Mouse (Mus musculus) monocyte, adult 59 days (primary cell): Measurements from ENCODE around the gene Scgb3a1. TPM values are rescaled to one million over a fixed set of nuclear protein-coding genes. Genes with fewer than 3 reads are reported as not detected.

Experiments
- total RNA-seq, 2 experiments: library from RNA; stranded (reverse); gene quantifications; one replicate each; pipeline ENCODE4 v1.2.4; 2023

Gene Scgb3a1
- total RNA-seq, result not detected

DNA sequence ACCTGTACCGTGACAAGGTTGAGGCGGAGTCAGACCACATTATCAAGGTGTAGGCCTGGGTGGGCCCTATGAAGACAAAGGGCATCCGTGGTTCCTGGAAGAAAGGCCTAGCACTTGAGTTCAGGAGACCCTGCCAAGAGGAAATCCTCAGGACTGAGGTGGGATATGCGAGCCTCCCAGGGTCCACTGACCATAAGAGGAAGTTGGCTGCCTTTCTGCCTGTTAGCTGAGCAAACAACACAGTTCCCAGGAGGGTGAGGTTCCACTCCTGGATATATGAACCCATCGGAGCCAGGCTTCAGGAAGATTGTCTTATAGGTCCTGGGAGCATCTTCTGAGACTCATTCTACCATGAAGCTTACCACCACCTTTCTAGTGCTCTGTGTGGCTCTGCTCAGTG, at the start of gene Scgb3a1:
Gene Scgb3a1, plus strand, starts transcription at position 301 of the 400 bp plus-strand sequence.

GRCm38 (mm10) chr11:49712555-49713335, 49.3 kb downstream of the Scgb3a1 start, which contains the start of gene Cnot6:
Gene Cnot6, minus strand, starts transcription at chr11:49712723.

Other genes starting within 250 kb of the Scgb3a1 start
- not detected for gene Olfr1389, start 240.5 kb upstream of the Scgb3a1 start, total RNA-seq
- gene Olfr1388, start 227.0 kb upstream of the Scgb3a1 start, total RNA-seq, result under 1 TPM; 0.15 to 0.42 TPM
- gene Olfr1387, start 208.3 kb upstream of the Scgb3a1 start, total RNA-seq, result not detected
- gene Olfr1386, start 198.6 kb upstream of the Scgb3a1 start, total RNA-seq, result not detected
- not detected for gene Olfr1385, start 174.5 kb upstream of the Scgb3a1 start, total RNA-seq
- gene Olfr1384, start 156.9 kb upstream of the Scgb3a1 start, total RNA-seq, result not detected
- not detected for gene Olfr1383, start 144.0 kb upstream of the Scgb3a1 start, total RNA-seq
- not detected for gene Olfr1382, start 135.4 kb upstream of the Scgb3a1 start, total RNA-seq
- not detected for gene Olfr1381, start 120.2 kb upstream of the Scgb3a1 start, total RNA-seq
- not detected for gene Olfr1380, start 106.7 kb upstream of the Scgb3a1 start, total RNA-seq
- gene Flt4, start 54.3 kb upstream of the Scgb3a1 start, total RNA-seq, result not detected
- 10 to 100 TPM; 45.7 to 49.1 TPM for gene Cnot6, start 49.1 kb downstream of the Scgb3a1 start, total RNA-seq
- gene Gfpt2, start 130.6 kb downstream of the Scgb3a1 start, total RNA-seq, result not detected
- gene Mapk9, start 183.1 kb downstream of the Scgb3a1 start, total RNA-seq, result 10 to 100 TPM; 42.1 to 47.6 TPM
- gene Rasgef1c, start 238.2 kb downstream of the Scgb3a1 start, total RNA-seq, result not detected